Mouse (Mus musculus) c-Kit-positive CD71-negative TER-119-negative erythroid progenitor cells, embryonic 14.5 days (primary cell): Measurements from ENCODE around the gene Mbd4.

Experiments used
- DNase-seq: peaks from one replicate; pipeline ENCODE4 v3.0.0-alpha.2; 2013; ENCODE audit warnings: low read depth

Gene Mbd4

GRCm38 (mm10) chr6:115859258-115859657, 6.1 kb upstream of the Mbd4 start:
- no peak for DNase-seq

- no peak for DNase-seq
Measured at GRCm38 (mm10) chr6:115856361-115856745, 3.2 kb upstream of the Mbd4 start.

GRCm38 (mm10) chr6:115855733-115856360, 2.7 kb upstream of the Mbd4 start:
- DNase-seq: no peak

GRCm38 (mm10) chr6:115854432-115854831, 1.3 kb upstream of the Mbd4 start:
- no peak for DNase-seq

GRCm38 (mm10) chr6:115853985-115854384, 814 bp upstream of the Mbd4 start:
- DNase-seq: no peak

GRCm38 (mm10) chr6:115852446-115853090, 603 bp downstream of the Mbd4 start:
- no peak for DNase-seq

- DNase-seq: no peak
Measured at GRCm38 (mm10) chr6:115848598-115849304, 4.4 kb downstream of the Mbd4 start.

GRCm38 (mm10) chr6:115846640-115847411, 6.3 kb downstream of the Mbd4 start:
- no peak for DNase-seq

GRCm38 (mm10) chr6:115845006-115845405, 8.2 kb downstream of the Mbd4 start:
- DNase-seq: no peak

- no peak for DNase-seq
Measured at GRCm38 (mm10) chr6:115838745-115839144, 14.4 kb downstream of the Mbd4 start.

GRCm38 (mm10) chr6:115838161-115838597, 15.0 kb downstream of the Mbd4 start, which contains the start of gene Efcab12:
Gene Efcab12, minus strand, starts transcription at chr6:115838412.
- peak; percentile 56 for DNase-seq

- no peak for DNase-seq
Measured at GRCm38 (mm10) chr6:115833861-115834260, 19.3 kb downstream of the Mbd4 start.

GRCm38 (mm10) chr6:115832152-115832850, 20.9 kb downstream of the Mbd4 start:
- DNase-seq: no peak

- no peak for DNase-seq
Measured at GRCm38 (mm10) chr6:115830779-115831601, 22.2 kb downstream of the Mbd4 start.

GRCm38 (mm10) chr6:115823850-115824464, 29.2 kb downstream of the Mbd4 start:
- DNase-seq: peak; percentile 74

- no peak for DNase-seq
Measured at GRCm38 (mm10) chr6:115821216-115821993, 31.8 kb downstream of the Mbd4 start.

GRCm38 (mm10) chr6:115818129-115818528, 35.0 kb downstream of the Mbd4 start:
- DNase-seq: no peak

- no peak for DNase-seq
Measured at GRCm38 (mm10) chr6:115815041-115815440, 38.1 kb downstream of the Mbd4 start.

GRCm38 (mm10) chr6:115814104-115814503, 39.1 kb downstream of the Mbd4 start:
- DNase-seq: peak; percentile 78

GRCm38 (mm10) chr6:115811606-115812005, 41.6 kb downstream of the Mbd4 start:
- no peak for DNase-seq
